Mouse (Mus musculus) spleen, postnatal 14 days (tissue): Measurements from ENCODE around the gene Mtmr12.

Experiments
- DNase-seq, 2 experiments: peaks; one replicate each; pipeline ENCODE4 v3.0.0; 2021 to 2022; ENCODE audit warnings: low spot score in 2 of 2

The Mtmr12 gene

DNA sequence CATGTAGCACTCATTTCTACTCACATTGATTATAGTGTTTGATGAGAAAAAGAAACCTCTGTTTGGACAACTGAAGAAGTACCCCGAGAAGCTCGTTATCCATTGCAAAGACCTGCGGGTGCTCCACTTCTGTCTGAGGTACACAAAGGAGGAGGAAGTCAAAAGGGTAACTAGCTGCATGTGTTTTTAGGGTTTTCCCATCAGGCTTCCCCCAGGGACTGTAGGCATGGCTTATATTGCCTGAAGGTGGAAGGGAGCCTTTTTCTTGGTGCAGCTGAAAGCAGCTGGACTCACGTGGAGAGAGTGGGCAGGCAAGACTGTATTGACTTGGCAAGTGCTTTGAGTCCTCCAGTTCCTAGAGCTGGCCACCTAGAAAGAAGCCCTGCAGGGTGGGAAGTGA, 31.2 kb downstream of the Mtmr12 start:
- no peak for DNase-seq

GRCm38 (mm10) chr15:12236961-12237360, 32.1 kb downstream of the Mtmr12 start:
- DNase-seq, result no peak

DNA sequence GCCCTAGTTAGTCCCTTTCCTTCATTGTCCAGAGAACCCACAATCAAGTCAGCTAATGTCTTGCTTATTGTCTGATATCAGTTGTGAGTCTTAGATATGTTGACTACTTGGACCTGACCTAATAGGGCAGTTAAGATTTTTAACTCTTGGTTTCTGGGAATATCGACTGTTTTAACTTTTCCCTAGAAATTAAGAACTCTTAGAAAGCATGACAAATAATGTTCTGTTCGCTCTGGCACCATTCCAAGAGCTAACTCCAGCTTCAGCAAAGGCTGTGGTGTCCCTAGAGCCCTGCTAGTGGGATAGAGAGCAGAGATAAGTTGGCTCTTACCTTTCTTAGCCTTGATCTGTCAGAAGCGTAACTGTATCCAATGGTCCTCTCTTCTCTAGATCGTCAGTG, 32.7 kb downstream of the Mtmr12 start:
- DNase-seq, result no peak

GRCm38 (mm10) chr15:12238337-12238736, 33.5 kb downstream of the Mtmr12 start:
- no peak for DNase-seq

- no peak for DNase-seq
Observed at GRCm38 (mm10) chr15:12240705-12241328, 36.0 kb downstream of the Mtmr12 start.

DNA sequence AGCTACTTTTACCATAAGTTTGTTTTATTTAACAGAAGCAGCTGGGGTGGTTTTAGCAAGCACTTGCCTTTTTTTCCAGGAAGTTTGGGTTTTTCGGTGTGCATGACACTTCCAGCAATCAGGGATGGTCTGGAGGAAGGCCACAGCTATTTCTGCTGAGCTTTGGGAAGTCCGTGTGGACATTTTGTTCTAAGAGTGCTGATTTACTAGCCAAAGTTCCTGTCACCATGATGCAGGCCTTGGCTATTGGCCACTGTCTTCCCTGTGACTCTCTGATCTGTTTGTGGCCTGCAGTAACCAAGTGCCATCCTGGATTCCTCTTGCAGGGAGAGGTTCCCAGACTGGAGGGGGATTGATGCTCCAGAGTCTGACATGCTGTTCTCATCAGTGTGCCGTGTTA, 39.0 kb downstream of the Mtmr12 start:
- no peak for DNase-seq

- DNase-seq, result no peak
Observed at GRCm38 (mm10) chr15:12245580-12246359, 40.9 kb downstream of the Mtmr12 start.

GRCm38 (mm10) chr15:12246360-12247158, 41.7 kb downstream of the Mtmr12 start:
- DNase-seq, result no peak

- no peak for DNase-seq
Observed at GRCm38 (mm10) chr15:12247159-12247603, 42.4 kb downstream of the Mtmr12 start.

GRCm38 (mm10) chr15:12248279-12248678, 43.5 kb downstream of the Mtmr12 start:
- DNase-seq, result peak in 1 of 2 experiments; percentile 24

DNA sequence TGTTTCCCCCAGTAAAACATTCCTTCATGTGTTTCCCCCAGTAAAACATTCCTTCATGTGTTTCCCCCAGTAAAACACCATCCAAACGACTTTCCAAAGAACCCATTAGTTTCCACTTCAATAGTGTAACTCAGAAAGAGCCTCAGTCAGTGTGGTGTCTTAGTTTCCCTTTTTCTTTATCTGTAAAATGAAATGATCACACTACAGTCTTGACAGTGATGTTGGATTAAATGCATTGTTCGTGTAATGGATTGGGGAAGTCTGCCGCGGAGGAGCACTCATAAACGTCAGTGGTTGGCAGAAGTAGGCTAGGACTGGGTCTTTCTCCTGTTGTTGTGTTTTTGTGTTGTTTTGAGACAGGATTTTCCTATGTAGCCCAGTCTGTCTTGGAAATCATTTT, 45.5 kb downstream of the Mtmr12 start:
- no peak for DNase-seq

DNA sequence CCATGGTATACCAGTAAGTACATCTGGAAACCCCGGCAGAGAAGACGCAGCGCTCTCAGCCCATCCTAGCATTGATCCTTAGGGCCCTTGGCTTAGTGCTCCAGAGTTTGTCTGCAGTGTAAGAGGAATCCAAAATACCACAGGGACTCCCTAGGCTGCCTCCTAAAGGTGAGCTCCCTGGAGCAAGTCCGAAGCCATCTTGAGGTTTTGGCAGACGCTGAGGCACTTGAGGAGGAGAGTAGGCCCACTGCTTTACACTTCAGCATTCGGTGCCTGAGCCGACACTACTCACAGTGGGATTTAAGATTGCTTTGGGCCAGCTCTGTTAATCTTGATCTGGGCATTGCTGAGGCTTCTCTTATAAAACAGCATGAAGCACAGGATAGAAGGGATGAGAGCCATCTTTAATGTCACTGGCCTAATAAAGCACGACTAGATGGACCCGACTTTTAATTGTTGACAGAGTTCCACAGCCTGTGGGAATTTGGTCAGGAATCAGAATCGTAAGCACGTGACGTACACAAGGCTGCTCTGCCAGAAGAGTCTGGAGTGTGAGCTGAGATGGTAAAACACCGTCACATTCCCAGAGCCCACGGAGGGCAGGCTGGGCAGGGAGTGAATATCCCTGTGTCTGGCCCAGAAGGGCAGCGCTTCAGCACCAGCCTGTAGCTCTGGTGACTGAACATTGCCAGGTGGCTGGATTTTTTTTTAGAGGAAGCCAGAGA, 46.8 kb downstream of the Mtmr12 start:
- DNase-seq, result no peak

- no peak for DNase-seq
Observed at GRCm38 (mm10) chr15:12252141-12252489, 47.3 kb downstream of the Mtmr12 start.

DNA sequence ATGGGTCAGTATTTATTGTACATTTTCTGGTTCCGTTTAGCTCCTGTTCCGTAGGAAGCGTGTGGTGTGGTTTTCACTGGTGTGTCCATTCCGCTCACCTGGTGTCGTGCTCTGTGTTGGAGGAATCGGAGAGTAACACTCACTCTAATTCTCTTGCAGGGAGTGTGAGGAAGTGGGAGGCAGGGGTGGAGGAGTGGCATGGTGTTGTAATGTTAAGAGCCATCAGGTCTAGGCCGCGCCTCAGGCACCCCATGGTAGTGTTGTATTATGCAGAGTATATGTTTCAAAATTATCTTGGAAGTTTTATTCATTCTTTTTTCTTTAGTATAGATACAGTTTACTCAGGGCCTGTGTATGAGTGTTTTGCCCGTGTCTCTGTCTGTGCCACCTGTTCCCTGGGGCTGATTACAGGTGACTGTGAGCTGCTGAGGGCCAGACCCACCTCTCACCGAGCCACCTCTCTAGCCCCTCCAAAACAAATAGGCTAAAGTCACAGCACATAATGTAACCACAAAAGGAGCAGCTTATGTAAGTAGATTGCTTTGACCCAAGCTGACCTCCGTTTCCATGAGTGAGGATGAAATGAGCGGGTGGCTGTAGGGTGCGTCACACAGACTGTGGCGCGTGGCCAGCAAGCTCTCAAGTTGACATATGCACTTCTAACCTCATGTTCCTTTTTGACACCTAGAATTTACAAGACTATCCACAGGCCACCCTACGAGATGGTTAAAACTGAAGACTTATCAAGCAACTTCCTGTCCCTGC, 53.1 kb downstream of the Mtmr12 start:
- DNase-seq, result no peak

- DNase-seq, result no peak
Observed at GRCm38 (mm10) chr15:12263056-12263455, 58.2 kb downstream of the Mtmr12 start.

DNA sequence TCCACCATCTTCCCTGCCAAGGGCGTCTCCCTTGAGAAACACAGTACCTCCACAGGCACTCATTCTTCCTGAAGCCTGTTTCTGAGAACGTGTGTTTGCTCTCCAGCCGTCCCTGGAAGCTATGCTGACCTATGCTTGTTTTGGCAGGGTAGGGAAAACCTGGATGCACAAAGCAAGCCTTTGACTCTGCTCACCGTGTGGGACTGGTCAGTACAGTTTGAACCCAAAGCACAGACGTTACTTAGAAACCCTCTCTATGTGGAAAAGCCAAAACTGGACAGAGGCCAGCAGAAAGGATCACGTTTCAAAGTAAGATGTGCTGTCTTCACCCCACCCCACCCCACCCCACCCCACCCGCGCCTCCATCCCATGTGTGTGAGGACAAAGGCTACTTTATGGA, 61.6 kb downstream of the Mtmr12 start:
- no peak for DNase-seq

DNA sequence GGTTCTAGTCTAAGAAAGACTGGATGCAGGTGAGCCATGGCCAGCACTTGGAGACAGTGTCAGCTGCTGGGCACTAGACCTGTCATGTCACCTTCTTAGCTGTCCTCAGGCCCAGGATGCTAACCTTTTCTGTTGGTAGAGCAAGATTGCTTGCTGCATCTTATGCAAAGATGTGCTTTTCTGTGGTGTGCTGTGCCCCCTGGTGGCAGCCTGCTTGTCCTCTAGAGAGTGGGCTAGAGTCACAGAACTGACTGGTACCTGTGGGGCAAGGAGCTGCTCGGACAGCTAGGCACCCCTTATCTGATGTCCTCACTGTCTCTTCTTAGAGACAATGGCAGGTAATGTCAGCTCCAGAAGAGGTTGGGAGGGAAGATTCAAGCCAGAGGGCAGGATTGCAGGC, 63.2 kb downstream of the Mtmr12 start:
- DNase-seq, result peak; percentile 40 to 59

- no peak for DNase-seq
Observed at GRCm38 (mm10) chr15:12271340-12271739, 66.5 kb downstream of the Mtmr12 start.

DNA sequence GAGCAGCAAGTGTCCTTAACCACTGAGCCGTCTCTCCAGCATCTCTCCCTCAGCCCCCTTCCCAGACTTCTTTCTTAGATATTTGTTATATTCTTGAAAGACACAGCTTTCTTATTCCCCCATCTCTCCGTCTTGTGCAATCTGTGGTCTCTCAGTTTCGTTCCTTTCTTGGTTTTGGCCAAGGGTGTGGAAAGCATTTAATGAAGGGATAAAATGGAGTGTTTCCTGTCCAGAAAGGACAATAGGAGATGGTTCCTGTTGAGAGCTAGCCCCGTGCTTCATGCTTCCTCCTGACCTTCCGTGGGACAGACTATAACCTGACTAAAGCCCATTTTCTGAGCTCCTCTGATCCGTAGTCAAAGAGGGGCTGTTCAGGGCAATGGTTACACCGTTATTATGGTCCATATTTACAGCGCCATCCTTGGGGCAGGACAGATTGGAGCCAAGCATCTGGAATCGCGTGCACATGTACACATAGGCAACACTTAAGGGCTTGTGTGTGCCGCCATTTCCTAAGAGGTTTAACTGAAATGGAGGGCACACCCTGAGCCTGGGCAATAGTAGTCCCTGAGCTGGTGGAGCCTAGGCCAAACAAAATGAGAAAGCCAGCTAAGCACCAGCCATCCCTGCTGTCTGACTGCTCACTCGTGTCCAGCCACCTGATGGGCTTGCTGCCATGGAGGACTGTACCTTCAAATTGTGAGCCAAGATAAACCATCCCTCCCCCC, 68.7 kb downstream of the Mtmr12 start:
- no peak for DNase-seq

DNA sequence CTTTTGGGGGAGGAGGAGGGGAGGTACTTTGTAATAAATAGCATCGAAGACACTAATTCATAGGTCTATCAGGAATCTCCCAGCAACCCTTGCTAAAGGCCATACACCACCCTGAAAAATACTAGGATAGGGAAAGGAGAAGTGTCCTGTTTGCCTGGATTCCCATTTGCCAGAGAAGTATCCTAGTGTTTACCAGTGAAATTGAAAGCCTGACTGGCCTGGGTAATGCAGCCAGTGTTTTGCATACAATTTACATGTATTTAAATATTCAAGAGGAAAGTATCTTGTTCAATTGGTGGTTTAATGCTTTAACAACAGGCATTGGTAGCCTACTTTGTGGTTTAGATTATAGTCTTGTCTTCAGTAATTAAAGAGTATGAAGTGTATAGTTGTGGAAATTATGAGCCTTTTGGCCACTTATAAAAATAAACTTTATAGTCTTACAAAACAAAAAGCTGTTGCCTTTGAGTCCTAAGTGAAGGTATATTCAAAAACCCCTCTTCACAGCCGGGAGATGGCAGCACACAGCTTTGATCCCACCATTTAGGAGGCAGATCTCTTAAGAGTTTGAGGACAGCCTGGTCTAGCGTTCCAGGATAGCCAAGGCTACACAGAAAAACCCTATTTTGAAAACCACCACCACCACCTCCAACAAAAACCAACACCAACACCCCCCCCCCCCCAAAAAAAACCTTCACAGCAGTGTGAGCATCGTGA, 69.4 kb downstream of the Mtmr12 start:
- no peak for DNase-seq
